Mouse (Mus musculus) embryo, embryonic 10 days (tissue): ENCODE measurements around the gene Hist1h1d.
"Not testable (repeated sequence)": the region's sequence is repeated elsewhere in the genome, so short reads cannot be mapped to it uniquely, and the experiment has no call there.

Experiments
- DNase-seq: peaks from one replicate; pipeline ENCODE4 v3.0.0-alpha.2; 2015; ENCODE audit warnings: low spot score

Gene Hist1h1d

GRCm38 (mm10) chr13:23591886-23592285, 38.8 kb downstream of the Hist1h1d start:
- not testable (repeated sequence) for DNase-seq

- no peak for DNase-seq
Measured at GRCm38 (mm10) chr13:23592614-23593013, 39.6 kb downstream of the Hist1h1d start.

- DNase-seq, result no peak
Measured at GRCm38 (mm10) chr13:23593051-23593770, 40.1 kb downstream of the Hist1h1d start.

- no peak for DNase-seq
Measured at GRCm38 (mm10) chr13:23595185-23595584, 42.1 kb downstream of the Hist1h1d start.

- DNase-seq, result no peak
Measured at GRCm38 (mm10) chr13:23595622-23596372, 42.7 kb downstream of the Hist1h1d start.

- peak; percentile 79 for DNase-seq
Measured at GRCm38 (mm10) chr13:23597957-23598356, 44.9 kb downstream of the Hist1h1d start.

- no peak for DNase-seq
Measured at GRCm38 (mm10) chr13:23603182-23603699, 50.2 kb downstream of the Hist1h1d start.

- DNase-seq, result no peak
Measured at GRCm38 (mm10) chr13:23604452-23604851, 51.4 kb downstream of the Hist1h1d start.

- no peak for DNase-seq
Measured at GRCm38 (mm10) chr13:23605052-23605451, 52.0 kb downstream of the Hist1h1d start.

GRCm38 (mm10) chr13:23609209-23609608, 56.1 kb downstream of the Hist1h1d start:
- no peak for DNase-seq

- DNase-seq, result no peak
Measured at GRCm38 (mm10) chr13:23609844-23610243, 56.8 kb downstream of the Hist1h1d start.
